Mouse (Mus musculus) right cerebral cortex, postnatal 14 days (tissue): ENCODE results near the gene Ptgfrn.

ENCODE experiments used
- DNase-seq: peaks from one replicate; pipeline ENCODE4 v3.0.0; 2022

Ptgfrn gene

GRCm38 (mm10) chr3:101034509-101034908 is 75.6 kb downstream of the Ptgfrn start:
- no peak for DNase-seq

GRCm38 (mm10) chr3:101033644-101034043 is 76.4 kb downstream of the Ptgfrn start:
- no peak for DNase-seq

DNA sequence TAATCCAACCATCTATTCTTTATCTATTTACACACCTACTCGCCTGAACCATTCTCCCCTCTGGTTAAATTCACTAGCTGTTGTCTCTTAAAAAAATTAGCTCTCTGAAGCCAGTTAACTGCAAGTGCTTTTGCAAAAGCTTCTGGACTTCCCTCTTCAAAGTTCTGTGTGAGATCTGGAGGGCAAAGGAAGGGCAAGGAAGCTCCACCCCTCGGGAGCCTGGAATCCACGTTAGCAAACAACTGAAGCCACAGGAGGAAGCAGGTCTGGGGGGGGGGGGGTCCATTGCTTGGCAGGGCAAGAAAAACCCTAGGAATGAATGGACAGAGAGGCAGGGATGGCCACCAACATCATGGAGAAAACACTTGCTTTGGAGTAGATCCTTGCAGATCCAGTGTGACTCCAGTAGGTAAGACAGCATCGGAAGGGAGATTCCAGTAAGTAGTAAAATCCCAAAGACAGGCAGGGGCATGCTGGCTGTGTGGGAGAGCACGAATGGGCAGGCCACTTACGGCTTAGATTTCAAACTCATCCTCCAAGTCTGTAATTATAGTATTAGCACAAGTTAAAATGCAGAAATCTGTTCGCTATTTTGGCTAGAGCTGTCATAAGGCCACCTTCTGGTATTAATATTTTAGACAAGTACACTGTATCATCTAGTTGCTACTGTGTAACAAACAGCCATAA is 78.5 kb downstream of the Ptgfrn start:
- no peak for DNase-seq

- DNase-seq = no peak
Measured at GRCm38 (mm10) chr3:101030630-101031029, 79.4 kb downstream of the Ptgfrn start.

- DNase-seq = no peak
Measured at GRCm38 (mm10) chr3:101029339-101029738, 80.7 kb downstream of the Ptgfrn start, which contains the start of gene Cd101. Gene Cd101 (minus strand): TSS chr3:101029556.

GRCm38 (mm10) chr3:101026741-101027140 is 83.3 kb downstream of the Ptgfrn start:
- no peak for DNase-seq

DNA sequence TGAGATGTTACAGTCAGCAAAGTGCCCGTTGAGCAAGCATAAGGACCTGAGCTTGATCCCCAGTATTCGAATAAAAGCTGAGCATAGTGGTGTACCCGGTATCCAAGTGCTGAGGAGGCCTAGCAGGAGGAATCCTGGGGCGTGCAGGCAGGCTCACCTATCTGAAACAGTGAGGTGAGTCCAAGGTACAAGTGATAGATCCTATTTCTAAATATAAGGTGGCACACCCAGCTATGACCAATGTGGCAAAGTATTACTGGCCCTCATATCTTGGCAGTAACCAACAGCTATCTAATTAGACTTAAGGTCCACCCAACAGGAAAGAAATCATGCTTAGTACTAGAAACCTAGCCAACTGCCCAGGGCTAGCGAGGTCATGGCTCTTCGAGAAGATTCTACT is 87.1 kb downstream of the Ptgfrn start:
- no peak for DNase-seq

GRCm38 (mm10) chr3:101021481-101022051 is 88.5 kb downstream of the Ptgfrn start:
- no peak for DNase-seq

- DNase-seq = no peak
Measured at GRCm38 (mm10) chr3:101021073-101021472, 89.0 kb downstream of the Ptgfrn start.

- no peak for DNase-seq
Measured at GRCm38 (mm10) chr3:101018494-101018893, 91.6 kb downstream of the Ptgfrn start.

DNA sequence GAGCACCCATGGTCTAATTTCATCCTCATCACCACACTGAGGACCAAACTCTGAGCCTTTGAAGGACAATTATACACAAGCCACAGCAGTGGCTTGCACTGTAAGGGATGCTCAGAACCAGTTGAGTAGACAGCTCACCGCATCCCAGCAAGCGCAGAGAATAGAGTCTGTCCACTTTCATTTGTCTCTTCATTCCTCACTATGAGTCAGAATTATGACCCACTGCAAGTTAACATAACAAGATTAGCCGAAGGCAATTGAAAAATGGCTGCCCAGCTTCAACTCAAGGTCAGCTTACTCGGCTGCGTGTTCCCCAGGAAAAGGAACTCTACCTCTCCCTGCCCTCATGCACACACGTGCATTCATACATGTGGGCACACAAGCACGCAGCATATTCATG is 94.0 kb downstream of the Ptgfrn start:
- no peak for DNase-seq

GRCm38 (mm10) chr3:101015254-101015653 is 94.8 kb downstream of the Ptgfrn start:
- no peak for DNase-seq

- no peak for DNase-seq
Measured at GRCm38 (mm10) chr3:101013536-101013935, 96.5 kb downstream of the Ptgfrn start.

DNA sequence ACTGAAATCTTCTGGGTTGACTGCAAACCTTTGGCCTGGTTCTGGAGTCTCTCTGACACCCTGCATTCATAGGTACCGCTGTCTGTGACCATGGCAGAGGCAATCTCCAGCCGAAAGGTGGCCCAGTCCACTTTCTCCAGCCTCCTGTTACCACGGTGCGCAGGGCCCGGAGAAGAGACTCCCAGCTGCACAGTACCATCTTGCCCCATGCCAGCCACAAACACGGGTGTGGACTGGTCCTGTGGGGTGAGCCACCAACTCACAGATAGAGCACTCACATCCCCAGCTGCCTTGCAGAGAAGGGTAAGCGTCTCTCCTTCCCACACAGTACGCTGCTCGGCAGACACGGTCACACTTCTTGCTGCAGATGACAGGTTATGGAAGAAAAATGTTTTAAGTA is 97.1 kb downstream of the Ptgfrn start:
- no peak for DNase-seq

DNA sequence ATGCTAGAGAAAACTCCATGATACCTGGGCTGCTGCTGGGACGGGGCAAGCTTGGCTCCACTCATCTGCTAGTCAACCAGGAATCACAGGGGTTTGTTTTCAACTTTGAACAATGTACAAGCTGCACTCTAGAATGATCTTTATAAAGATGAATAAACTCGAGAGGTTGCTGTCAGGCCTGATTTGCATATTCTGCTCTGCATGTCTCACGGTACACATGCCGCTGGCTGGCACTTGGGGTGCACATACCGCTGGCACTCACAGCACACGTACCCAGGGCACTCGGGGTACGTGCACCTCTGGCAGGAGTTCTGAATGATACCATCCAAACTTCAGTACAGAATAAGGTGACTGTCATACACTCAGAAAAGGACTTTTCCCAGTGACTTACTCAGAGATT is 97.5 kb downstream of the Ptgfrn start:
- no peak for DNase-seq

DNA sequence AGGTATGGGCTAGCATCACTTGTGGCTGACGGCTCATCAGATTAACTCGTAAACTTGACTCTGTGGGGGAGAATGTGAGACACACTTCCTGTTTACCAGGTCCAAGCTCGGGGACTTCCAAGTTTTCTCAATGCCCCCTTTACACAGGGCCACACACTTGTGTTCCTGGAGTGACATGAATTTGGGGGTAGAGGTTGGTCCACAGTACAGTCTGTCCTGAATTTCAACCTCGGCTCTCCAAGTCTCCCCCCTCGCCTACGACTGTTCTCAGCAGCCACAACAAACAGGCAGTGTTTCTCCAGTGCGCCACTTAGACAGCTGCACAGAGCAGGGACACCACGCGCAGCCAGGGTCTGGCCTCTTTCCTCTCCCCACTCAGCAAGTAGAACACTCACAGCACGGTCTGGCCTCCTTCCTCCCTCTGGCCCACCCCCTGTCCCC is 97.9 kb downstream of the Ptgfrn start:
- peak; percentile 20 for DNase-seq

- DNase-seq = no peak
Measured at GRCm38 (mm10) chr3:101011203-101011600, 98.9 kb downstream of the Ptgfrn start.

- DNase-seq = no peak
Measured at GRCm38 (mm10) chr3:101010589-101011202, 99.4 kb downstream of the Ptgfrn start.

GRCm38 (mm10) chr3:101007112-101007782 is 102.8 kb downstream of the Ptgfrn start:
- no peak for DNase-seq

DNA sequence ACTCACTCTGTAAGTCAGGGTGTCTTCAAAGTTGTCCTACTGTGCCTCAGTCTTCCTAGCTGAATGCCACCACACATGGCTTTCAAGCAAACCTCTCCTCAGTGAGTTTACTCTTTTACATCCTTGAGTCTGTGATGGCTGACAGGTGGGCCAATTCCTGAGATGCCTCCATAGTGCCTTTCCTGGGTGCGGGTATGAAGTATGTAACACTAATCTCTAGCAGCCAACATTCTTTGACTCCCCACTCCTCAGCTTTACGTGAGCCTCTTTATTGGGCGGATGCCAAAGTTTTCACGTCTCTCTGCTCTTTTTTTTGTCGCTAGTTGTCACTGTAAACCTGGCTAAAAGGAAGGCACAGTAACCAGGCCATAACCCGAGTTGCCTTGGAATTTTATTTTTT is 104.7 kb downstream of the Ptgfrn start:
- DNase-seq = no peak

- no peak for DNase-seq
Measured at GRCm38 (mm10) chr3:101003575-101004356, 106.3 kb downstream of the Ptgfrn start.

GRCm38 (mm10) chr3:100999732-101000131 is 110.3 kb downstream of the Ptgfrn start:
- DNase-seq = no peak

DNA sequence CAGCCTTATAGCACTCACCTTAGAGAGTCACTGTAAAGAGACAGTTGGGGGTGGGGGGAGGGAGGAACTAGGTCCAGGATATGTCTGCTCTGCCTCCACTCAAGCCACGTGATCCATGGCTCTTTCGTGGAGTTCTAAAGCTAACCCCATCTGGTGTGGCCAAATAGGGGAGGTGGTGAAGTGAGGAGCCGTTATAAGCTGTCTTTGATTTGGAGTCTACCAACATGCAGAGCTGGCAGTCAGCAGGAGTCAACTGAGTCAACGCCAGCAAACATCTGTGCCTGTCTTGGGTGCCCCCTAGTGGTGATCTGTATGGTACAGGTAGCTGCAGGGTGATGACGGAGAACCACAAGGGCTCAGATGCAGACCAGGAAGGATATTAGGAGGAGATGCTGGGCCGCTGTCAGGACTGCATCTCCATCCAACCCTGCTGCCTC is 111.2 kb downstream of the Ptgfrn start:
- DNase-seq = peak; percentile 74
